ENCODE assay signal across 10 mouse cellular contexts in the genomic region with DNA sequence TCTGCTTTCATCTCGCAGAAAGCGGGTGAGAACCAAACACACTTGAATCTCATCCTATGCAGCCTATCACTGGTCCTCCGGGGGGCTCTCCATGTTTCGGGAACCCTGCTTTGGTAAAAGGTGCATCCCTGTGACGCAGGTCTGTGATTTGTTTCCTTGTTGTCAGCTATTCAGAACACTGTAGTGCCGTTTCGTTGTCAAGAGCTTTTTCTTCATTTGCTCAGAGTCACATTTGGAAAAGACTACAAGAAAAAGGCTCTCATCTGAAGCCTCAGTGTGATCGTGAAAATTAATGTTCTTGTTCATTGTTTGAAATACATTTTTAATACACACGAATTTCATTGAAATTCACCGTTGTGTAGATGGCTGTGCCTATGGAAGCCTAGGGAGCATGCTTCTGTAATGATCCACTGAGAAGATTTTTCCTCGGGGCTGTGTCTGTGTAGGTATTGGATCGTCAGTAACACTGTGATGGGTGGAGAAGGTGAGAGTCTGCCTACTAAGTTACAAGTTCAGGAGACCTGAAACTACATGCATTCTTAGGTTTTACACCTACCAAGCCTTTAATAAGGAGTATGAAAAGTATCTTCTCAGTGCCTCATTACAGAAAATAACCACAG.
DNase-seq lines count a peak whose midpoint lies in the region; ATAC-seq and TF ChIP-seq lines count a peak whose summit lies in the region.
"Had no signal": no experiment of that assay in that cellular context is flagged by ENCODE, and none has a peak within 500 bp of the region (broad histone marks: within the 10 kb centered on the region; RNA-seq: fewer than 3 reads in every experiment).

No protein-coding gene starts in this region.

- TF ChIP-seq CTCF in olfactory bulb, adult 2 months (IDR thresholded peaks at IDR 0.05; ENCODE audit: insufficient read depth, low read depth, low read length) = no peak

- peak; percentile 4 for DNase-seq in right cerebral cortex, adult 18-20 months
- DNase-seq in right cerebral cortex, postnatal 10 days (ENCODE audit: low spot score in 2 of 2) = no peak
- no peak for DNase-seq in midbrain, embryonic 11.5 days (ENCODE audit: low spot score, missing footprints)
- DNase-seq in gastrocnemius, adult 18-20 months (ENCODE audit: low spot score) = no peak
- DNase-seq: heart, adult 18-20 months; kidney, postnatal 14 days had no signal

- no peaks in the 10 kb centered on the region for H3K36me3 ChIP-seq in forebrain, embryonic 15.5 days
- H3K36me3 ChIP-seq in midbrain, embryonic 11.5 days (ENCODE audit: control insufficient read depth, insufficient read depth, low read length) = no peaks in the 10 kb centered on the region
- H3K36me3 ChIP-seq in liver, embryonic 12.5 days = no peaks in the 10 kb centered on the region

- peak overlapping the region; percentile 38 for H3K4me3 ChIP-seq in forebrain, embryonic 15.5 days
- H3K4me3 ChIP-seq in midbrain, embryonic 11.5 days (ENCODE audit: low read depth, low read length) = peak overlapping the region; percentile 10; the same call in 1 of the 2 replicates
- H3K4me3 ChIP-seq in olfactory bulb, adult 2 months (ENCODE audit: insufficient read depth, low read depth, low read length) = peak overlapping the region; percentile 34
- no peak overlapping the region for H3K4me3 ChIP-seq in liver, embryonic 12.5 days

- 29% methylated on average over 12 of the region's 12 CpGs for WGBS in forebrain, embryonic 15.5 days
- 45% methylated on average over 12 of the region's 12 CpGs for WGBS in midbrain, embryonic 11.5 days
- WGBS in olfactory bulb, adult 2 months = 23% methylated on average over 12 of the region's 12 CpGs
- 75% methylated on average over 12 of the region's 12 CpGs for WGBS in liver, embryonic 12.5 days (ENCODE audit: insufficient replicate concordance)

- H3K4me1 ChIP-seq in forebrain, embryonic 15.5 days = peaks cover 11% of the 10 kb centered on the region; the same call in 1 of the 2 replicates
- H3K4me1 ChIP-seq in midbrain, embryonic 11.5 days (ENCODE audit: control insufficient read depth, insufficient read depth, low read length) = peaks cover 3% of the 10 kb centered on the region; the same call in 1 of the 2 replicates
- no peaks in the 10 kb centered on the region for H3K4me1 ChIP-seq in olfactory bulb, adult 2 months (ENCODE audit: control insufficient read depth, insufficient read depth, low read length)
- H3K4me1 ChIP-seq in liver, embryonic 12.5 days = no peaks in the 10 kb centered on the region

- TF ChIP-seq POLR2A in olfactory bulb, adult 2 months (IDR thresholded peaks at IDR 0.05; ENCODE audit: insufficient read depth, low read depth, low read length) = no peak

- peak overlapping the region; percentile 43 for H3K4me2 ChIP-seq in forebrain, embryonic 15.5 days (replicated peaks)
- H3K4me2 ChIP-seq in midbrain, embryonic 11.5 days = peak overlapping the region; percentile 40
- no peak overlapping the region for H3K4me2 ChIP-seq in liver, embryonic 12.5 days

- peak; percentile 65; the same call in 1 of the 2 replicates for ATAC-seq in forebrain, embryonic 15.5 days (replicated peaks)
- ATAC-seq in midbrain, embryonic 11.5 days (ENCODE audit: low FRiP score) = no peak; the same call in 1 of the 2 replicates
- no peak for ATAC-seq in liver, embryonic 12.5 days
- no peak for ATAC-seq in erythroblast, adult 5-6 weeks (replicated peaks; ENCODE audit: low FRiP score, poor library complexity, severe bottlenecking)

- peak overlapping the region; percentile 37 for H3K9ac ChIP-seq in forebrain, embryonic 15.5 days (replicated peaks)
- peak overlapping the region; percentile 24; the same call in 1 of the 2 replicates for H3K9ac ChIP-seq in midbrain, embryonic 11.5 days (ENCODE audit: low read length)
- no peak overlapping the region for H3K9ac ChIP-seq in liver, embryonic 12.5 days

- peak overlapping the region; percentile 38 for H3K27ac ChIP-seq in forebrain, embryonic 15.5 days (replicated peaks)
- no peak overlapping the region for H3K27ac ChIP-seq in midbrain, embryonic 11.5 days (ENCODE audit: low read depth, low read length)
- H3K27ac ChIP-seq in olfactory bulb, adult 2 months (ENCODE audit: insufficient read depth, low read depth, low read length) = no peak overlapping the region
- no peak overlapping the region for H3K27ac ChIP-seq in liver, embryonic 12.5 days

- H3K27me3 ChIP-seq in forebrain, embryonic 15.5 days = no peaks in the 10 kb centered on the region
- H3K27me3 ChIP-seq in midbrain, embryonic 11.5 days (ENCODE audit: control insufficient read depth, insufficient read depth, low read length) = no peaks in the 10 kb centered on the region; the same call in 1 of the 2 replicates
- no peaks in the 10 kb centered on the region for H3K27me3 ChIP-seq in liver, embryonic 12.5 days (replicated peaks)

- no peaks in the 10 kb centered on the region for H3K9me3 ChIP-seq in forebrain, embryonic 15.5 days
- H3K9me3 ChIP-seq in midbrain, embryonic 11.5 days (ENCODE audit: control insufficient read depth, low read length) = no peaks in the 10 kb centered on the region
- no peaks in the 10 kb centered on the region for H3K9me3 ChIP-seq in liver, embryonic 12.5 days (replicated peaks)
